Mouse (Mus musculus) left cerebral cortex, adult 18-20 months (tissue): ENCODE measurements around the gene Tstd1. TPM values are rescaled to one million over a fixed set of nuclear protein-coding genes. Genes with fewer than 3 reads are reported as not detected.

Experiments
- DNase-seq, 2 experiments: peaks; one replicate each; pipeline ENCODE4 v3.0.0; 2021 to 2022; ENCODE audit warnings: low spot score in 2 of 2, mixed read lengths in 1 of 2
- total RNA-seq, 2 experiments: library from RNA; stranded (reverse); gene quantifications; 2 replicates each; pipeline ENCODE4 v1.2.3; 2021

Tstd1 gene
- total RNA-seq, 2 experiments from 2014 or later, result 1.4 to 2.3 TPM

GRCm38 (mm10) chr1:171413608-171414007, 5.1 kb upstream of the Tstd1 start:
- no peak for DNase-seq

DNA sequence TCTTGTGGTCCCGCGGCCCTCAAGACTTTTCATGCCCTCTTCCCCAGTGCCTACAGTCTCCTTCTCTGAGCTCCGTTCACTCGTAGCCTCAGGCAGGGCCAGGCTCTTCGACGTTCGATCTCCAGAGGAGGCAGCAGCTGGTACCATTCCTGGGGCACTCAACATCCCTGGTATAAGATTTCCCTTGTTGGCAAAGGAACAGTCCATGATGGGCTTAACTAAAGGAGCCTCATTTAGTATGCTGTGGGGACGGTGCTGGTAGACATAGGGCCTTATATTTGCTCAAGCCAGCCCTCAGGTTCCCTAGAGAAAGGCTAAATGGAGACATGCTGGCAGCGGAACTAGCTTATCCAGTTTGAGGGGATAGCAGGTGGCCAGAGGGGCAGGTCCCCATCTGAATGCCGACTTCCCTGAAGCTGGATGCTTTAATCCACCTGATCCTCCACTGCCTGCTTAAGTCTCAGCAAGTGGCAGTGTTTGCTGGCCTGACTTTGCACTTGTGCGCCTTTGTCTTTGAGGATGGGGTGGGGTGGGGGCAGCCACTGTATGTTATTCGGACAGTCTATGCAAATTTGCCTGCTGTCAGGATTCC, 715 bp downstream of the Tstd1 start:
- DNase-seq, result no peak

- no peak for DNase-seq
Observed at GRCm38 (mm10) chr1:171419905-171420304, 1.2 kb downstream of the Tstd1 start.

GRCm38 (mm10) chr1:171422504-171423095, 3.9 kb downstream of the Tstd1 start:
- DNase-seq, result no peak

DNA sequence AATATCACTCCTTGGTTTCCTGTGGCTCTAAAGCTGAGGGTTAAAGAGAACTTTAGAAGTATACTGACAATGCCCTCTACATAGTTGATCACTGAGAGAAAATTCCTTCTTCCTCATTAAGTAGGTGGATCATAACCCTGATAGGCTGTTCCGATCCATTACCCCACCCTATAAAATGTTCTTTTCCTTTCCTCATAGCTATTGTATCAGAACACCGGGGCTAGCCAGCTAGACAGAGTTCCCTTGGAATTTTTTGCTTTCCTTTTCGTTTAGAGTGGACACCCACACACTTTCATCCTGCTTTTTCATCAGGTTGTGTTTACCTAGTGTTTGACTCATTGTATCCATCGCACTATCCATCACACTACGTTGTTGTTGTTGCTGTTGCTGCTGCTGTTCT, 6.0 kb downstream of the Tstd1 start:
- no peak for DNase-seq

GRCm38 (mm10) chr1:171425126-171425525, 6.5 kb downstream of the Tstd1 start:
- DNase-seq, result no peak

- DNase-seq, result no peak
Observed at GRCm38 (mm10) chr1:171432158-171432557, 13.5 kb downstream of the Tstd1 start.

DNA sequence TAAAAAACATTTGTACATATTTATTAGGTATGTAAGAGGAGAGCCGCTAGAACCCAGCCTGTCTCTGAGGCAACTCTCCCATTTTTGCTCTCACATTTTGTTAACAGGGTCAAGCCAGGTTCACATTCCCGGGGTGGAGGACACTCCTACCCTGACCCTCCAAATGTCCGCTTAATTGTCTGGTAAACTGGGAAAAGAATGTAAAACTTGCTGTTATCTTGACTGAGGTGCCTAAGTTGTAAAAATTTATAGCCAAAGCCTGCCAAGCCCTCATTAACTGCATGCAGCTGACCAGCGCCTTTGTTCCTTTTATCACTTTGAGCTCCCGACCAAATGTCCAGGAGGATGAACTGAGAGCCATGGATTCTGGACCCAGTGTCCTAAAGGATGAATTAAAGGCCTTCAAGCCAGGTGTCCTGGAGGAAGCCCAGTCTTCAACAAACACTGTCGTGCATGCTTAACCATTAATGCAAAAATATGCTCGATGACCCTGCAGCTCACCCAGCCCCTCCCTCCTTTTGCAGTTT, 16.7 kb downstream of the Tstd1 start:
- no peak for DNase-seq

GRCm38 (mm10) chr1:171435974-171436373, 17.3 kb downstream of the Tstd1 start:
- no peak for DNase-seq

DNA sequence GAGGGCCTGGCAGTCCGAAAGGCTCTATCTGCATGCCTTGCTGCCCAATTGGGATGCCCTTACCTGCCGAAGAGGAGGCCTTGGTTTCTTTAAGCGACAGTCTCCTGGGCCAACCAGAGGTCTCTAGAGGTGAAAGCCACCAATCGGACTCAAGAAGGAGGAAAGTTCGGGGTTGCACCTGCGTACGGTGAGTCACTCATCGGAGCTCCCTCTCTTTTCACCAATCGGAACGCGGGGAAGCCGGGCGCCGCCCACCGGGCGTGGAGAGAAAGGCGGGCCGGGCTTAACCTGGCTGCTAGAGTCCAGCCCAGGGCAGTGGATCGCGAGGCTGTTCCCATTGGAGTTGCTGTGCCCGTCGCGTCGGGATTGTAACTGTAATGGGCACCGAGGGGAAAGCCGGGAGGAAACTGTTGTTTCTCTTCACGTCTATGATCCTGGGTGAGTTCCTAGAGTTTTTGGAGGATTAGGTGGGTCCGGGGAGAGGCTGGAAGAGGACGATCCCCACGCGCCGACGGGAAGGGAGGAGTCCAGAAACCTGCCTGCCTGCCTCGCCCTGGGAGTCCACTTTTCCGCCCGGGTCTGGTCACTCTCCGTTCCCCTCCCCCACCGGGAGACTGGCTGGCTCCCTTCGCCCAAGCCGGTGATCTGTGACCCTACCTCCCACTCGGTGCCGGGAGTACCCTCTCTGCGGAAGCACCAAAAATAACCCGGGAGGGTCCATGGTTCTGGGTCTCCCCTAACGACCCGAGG, 18.8 kb downstream of the Tstd1 start, which contains the start of gene F11r:
Gene F11r, plus strand, starts transcription at position 272 of the 750 bp plus-strand sequence.
- no peak for DNase-seq

DNA sequence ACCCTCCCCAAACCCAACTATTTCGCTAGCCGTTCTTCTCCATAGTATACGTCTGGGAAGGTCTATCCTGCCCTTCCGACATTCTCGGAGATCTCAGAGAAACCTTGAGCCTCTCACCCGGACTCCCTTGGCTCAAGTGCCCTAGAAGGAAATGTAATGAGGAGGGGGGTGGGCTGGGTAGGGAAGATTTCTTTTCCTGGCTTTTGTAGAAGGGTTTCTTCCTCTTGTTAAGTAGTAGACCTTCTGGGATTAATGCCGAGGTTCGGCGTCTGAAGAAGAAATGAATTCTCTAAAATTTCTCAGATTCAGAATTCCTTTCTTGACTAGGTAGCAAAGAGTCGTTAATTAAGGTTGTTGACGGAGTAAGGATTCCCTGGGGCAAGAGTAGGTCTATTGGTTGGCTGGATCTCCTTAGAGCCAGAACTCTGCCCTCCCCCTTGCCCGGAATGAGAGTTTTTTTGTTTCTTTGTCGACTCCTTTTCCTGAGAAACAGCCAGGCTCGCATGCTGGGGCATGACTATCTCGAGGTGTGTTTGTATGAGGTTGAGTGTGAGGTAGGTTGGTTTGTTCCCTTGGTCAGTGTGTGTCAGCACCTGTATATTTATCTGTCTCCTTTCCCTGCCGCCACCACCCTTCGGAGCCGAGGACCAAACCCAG, 19.5 kb downstream of the Tstd1 start:
- DNase-seq, result no peak

DNA sequence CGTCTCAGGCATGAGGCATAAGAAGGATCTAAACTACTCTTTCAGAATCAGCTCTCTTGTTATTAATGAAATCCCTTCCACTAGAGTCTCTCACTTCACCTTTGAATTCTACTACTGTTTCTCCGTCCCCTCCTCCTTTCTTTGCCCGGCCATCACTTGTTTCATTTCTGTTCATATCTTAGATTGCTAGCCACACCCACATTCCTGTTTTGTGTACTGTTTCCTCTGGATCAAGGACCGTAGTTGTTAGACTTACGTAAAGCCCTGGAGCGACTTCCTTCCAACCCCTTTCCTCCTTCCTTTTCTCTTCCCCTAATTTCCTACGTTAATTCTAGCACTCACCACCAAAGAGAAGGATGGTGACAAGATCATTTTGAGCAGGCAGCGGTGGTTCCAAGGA, 20.4 kb downstream of the Tstd1 start:
- DNase-seq, result no peak

GRCm38 (mm10) chr1:171440025-171440725, 21.5 kb downstream of the Tstd1 start:
- DNase-seq, result no peak

DNA sequence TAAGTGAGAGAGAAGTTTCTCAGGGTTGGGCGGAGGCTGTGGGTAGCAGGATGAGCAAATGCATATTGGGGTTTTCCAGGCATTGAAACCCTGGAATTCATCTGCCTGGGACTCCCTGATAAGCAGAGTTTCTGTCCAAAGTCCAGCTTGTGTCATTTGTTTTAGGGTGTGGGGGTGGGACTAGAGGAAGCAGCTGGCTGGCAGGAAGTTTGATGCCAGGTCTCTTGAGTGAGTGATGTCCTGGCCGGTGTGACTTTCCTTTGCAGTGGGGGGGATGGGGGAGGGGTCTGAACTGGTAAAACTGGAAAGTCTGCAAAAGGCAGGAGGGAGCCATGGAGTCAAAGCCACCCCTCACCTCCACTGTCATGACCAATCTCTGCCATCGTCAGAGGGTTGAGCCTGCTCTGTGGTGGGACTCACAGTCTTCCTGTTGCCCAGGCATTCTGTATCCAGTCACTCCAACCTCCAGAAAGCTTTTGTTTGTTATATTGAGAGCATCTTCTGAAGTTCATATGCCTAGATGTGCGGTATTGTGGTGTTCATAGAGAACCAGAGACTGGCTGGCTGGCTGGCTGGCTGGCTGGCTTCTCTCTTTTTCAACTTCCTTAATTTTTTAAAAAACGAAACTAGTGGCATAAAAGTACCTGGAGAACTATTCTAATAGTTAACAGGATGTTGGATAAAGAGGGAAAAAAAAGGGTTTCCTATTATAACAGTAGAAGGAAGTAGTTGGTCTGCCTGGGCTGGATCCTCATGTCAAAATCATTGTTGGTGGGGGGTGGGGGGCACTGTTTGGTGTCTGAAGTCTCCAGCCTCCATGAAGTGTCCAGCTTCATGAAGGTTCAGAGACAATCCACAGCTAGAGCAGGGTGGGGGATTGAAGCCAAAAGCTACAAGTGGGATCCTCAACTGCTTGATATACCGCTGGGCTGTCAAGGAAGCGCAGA, 23.1 kb downstream of the Tstd1 start:
- no peak for DNase-seq

GRCm38 (mm10) chr1:171442413-171442760, 23.7 kb downstream of the Tstd1 start:
- DNase-seq, result no peak

GRCm38 (mm10) chr1:171445050-171445449, 26.4 kb downstream of the Tstd1 start:
- no peak for DNase-seq

GRCm38 (mm10) chr1:171446854-171447253, 28.2 kb downstream of the Tstd1 start:
- DNase-seq, result no peak

DNA sequence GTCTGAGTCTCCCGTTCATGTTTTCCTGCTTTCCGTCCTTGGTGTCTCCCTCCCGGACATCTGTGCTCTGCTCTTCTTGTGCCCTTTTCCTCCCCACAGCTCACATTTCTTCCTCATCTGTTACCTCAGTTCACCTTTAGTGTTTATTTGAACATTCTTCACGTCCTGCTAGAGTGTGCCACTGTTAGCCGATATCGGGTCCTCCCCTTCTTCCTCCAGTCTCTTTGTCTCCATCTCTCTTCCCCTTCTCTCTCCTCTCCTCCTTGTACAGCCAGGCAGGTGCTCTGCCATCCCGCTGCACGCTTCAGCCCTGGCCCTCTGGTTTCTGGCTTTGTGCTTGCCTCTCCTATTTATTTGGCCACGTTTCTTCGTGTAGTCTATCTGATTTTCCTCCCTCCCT, 29.0 kb downstream of the Tstd1 start:
- DNase-seq, result no peak

- DNase-seq, result no peak
Observed at GRCm38 (mm10) chr1:171450062-171450461, 31.4 kb downstream of the Tstd1 start.

DNA sequence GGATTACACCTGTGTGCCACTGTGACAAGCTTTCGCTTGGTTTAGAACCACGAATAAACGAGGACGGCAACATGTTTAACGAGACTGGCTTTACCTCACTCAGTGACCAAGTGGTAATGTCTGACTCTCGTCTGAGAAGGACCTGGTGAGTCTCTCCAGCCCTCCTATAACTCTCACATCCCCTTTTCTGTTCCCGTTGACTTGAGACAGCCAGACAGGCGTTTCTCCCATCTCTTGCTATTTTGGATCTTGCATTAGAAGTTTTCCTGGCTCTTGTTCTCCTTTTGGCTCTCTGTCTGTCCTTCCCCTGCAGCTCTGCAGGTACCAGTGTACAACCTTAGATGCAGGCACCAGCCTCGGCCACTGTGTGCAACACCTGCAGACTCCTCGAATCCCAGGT, 32.3 kb downstream of the Tstd1 start:
- no peak for DNase-seq
